Mouse (Mus musculus) spleen, adult 2 months (tissue): ENCODE measurements around the gene Crybb3. TPM values are rescaled to one million over a fixed set of nuclear protein-coding genes. Genes with fewer than 3 reads are reported as not detected.

Experiments used
- DNase-seq, 2 experiments: peaks; one replicate each; pipeline versions ENCODE4 v3.0.0 to v3.0.0-alpha.2; 2012 to 2021; ENCODE audit warnings: low spot score in 2 of 2, low read depth in 1 of 2
- H3K27ac ChIP-seq: fragments of 200-500 bp; 2 replicates; pipeline ENCODE4 v1.5.1; 2012; ENCODE audit warnings: low read length, inconsistent platforms; ENCODE audit not compliant: insufficient read depth
- H3K27me3 ChIP-seq: fragments of 200-500 bp; 2 replicates; pipeline ENCODE4 v1.6.1; 2012; ENCODE audit warnings: mild to moderate bottlenecking, moderate library complexity, low read length, inconsistent platforms; ENCODE audit not compliant: control insufficient read depth, insufficient read depth
- H3K36me3 ChIP-seq: fragments of 200-500 bp; 2 replicates; pipeline ENCODE4 v1.6.1; 2012; ENCODE audit warnings: mild to moderate bottlenecking, low read length, inconsistent platforms; ENCODE audit not compliant: control insufficient read depth, insufficient read depth
- H3K4me1 ChIP-seq: fragments of 200-500 bp; 2 replicates; pipeline ENCODE4 v1.6.1; 2011; ENCODE audit warnings: inconsistent platforms; ENCODE audit not compliant: control insufficient read depth, insufficient read depth, insufficient read length
- H3K4me3 ChIP-seq: fragments of 200-500 bp; 2 replicates; pipeline ENCODE4 v1.5.1; 2011; ENCODE audit warnings: mild to moderate bottlenecking, inconsistent platforms; ENCODE audit not compliant: insufficient read depth, insufficient read length; ENCODE audit errors: extremely low read depth
- CTCF ChIP-seq: fragments of 200-500 bp; IDR thresholded peaks from 2 replicates; pipeline ENCODE4 v1.5.1; 2011; ENCODE audit warnings: mild to moderate bottlenecking, inconsistent platforms; ENCODE audit not compliant: insufficient read depth, insufficient read length, insufficient replicate concordance; ENCODE audit errors: extremely low read depth
- POLR2A ChIP-seq: fragments of 200-500 bp; IDR thresholded peaks from 2 replicates; pipeline ENCODE4 v1.6.1; 2011; ENCODE audit warnings: low read depth, low read length, inconsistent platforms
- WGBS: fragments of 180-500 bp; shearing (Covaris S2); methylation state at CpG from one replicate; pipeline ENCODE4 v1.1.7; 2018; 5-methylcytosine and 5-hydroxymethylcytosine counted together
- polyA plus RNA-seq: library from polyadenylated mRNA; depleted of rRNA; stranded (reverse); fragments of >200 nt; gene quantifications from 2 replicates; pipeline ENCODE4 v1.2.3, GENCODE M21; 2012

Gene Crybb3
- polyA plus RNA-seq, 1 experiment = 1.7 TPM

- Histone ChIP-seq H3K27ac (no peak overlapping the region), H3K27me3 (no peaks in the 10 kb centered on the region), H3K36me3 (no peaks in the 10 kb centered on the region), H3K4me3 (no peak overlapping the region), H3K4me1 (no peaks in the 10 kb centered on the region)
- TF ChIP-seq CTCF = no peak
- no peak for TF ChIP-seq POLR2A
- DNase-seq = no peak
- 90% methylated on average over 12 of the region's 12 CpGs for WGBS
Measured at GRCm38 (mm10) chr5:113086439-113086838, 5.1 kb upstream of the Crybb3 start.

GRCm38 (mm10) chr5:113085931-113086330, 4.5 kb upstream of the Crybb3 start:
- TF ChIP-seq POLR2A = no peak
- TF ChIP-seq CTCF = no peak
- Histone ChIP-seq H3K27me3 (no peaks in the 10 kb centered on the region), H3K4me3 (no peak overlapping the region), H3K4me1 (no peaks in the 10 kb centered on the region), H3K36me3 (no peaks in the 10 kb centered on the region), H3K27ac (no peak overlapping the region)
- DNase-seq = no peak
- WGBS = 74% methylated on average over 2 of the region's 2 CpGs

GRCm38 (mm10) chr5:113084309-113084708, 2.9 kb upstream of the Crybb3 start:
- H3K27me3 ChIP-seq = no peaks in the 10 kb centered on the region
- no peaks in the 10 kb centered on the region for H3K4me1 ChIP-seq
- no peak overlapping the region for H3K27ac ChIP-seq
- DNase-seq = no peak
- H3K4me3 ChIP-seq = no peak overlapping the region
- 88% methylated on average over 2 of the region's 2 CpGs for WGBS
- TF ChIP-seq CTCF (no peak), POLR2A (no peak)
- no peaks in the 10 kb centered on the region for H3K36me3 ChIP-seq

GRCm38 (mm10) chr5:113082356-113083168, 1.2 kb upstream of the Crybb3 start:
- Histone ChIP-seq H3K36me3 (no peaks in the 10 kb centered on the region), H3K4me3 (no peak overlapping the region), H3K4me1 (no peaks in the 10 kb centered on the region), H3K27ac (no peak overlapping the region), H3K27me3 (no peaks in the 10 kb centered on the region)
- TF ChIP-seq CTCF (no peak), POLR2A (no peak)
- WGBS = 66% methylated on average over 19 of the region's 19 CpGs
- no peak for DNase-seq

GRCm38 (mm10) chr5:113081020-113081419, 364 bp downstream of the Crybb3 start:
- WGBS = 92% methylated on average over 9 of the region's 9 CpGs
- Histone ChIP-seq H3K36me3 (no peaks in the 10 kb centered on the region), H3K27ac (no peak overlapping the region), H3K4me3 (no peak overlapping the region), H3K4me1 (no peaks in the 10 kb centered on the region), H3K27me3 (no peaks in the 10 kb centered on the region)
- no peak for TF ChIP-seq POLR2A
- TF ChIP-seq CTCF = no peak
- DNase-seq = no peak

- 34% methylated on average over 21 of the region's 21 CpGs for WGBS
- TF ChIP-seq CTCF (peak; percentile 23; the same call in 1 of the 2 replicates), POLR2A (no peak)
- Histone ChIP-seq H3K4me3 (no peak overlapping the region), H3K36me3 (no peaks in the 10 kb centered on the region), H3K4me1 (no peaks in the 10 kb centered on the region), H3K27me3 (no peaks in the 10 kb centered on the region), H3K27ac (no peak overlapping the region)
- no peak for DNase-seq
Measured at GRCm38 (mm10) chr5:113079783-113080182, 1.6 kb downstream of the Crybb3 start.

- no peaks in the 10 kb centered on the region for H3K36me3 ChIP-seq
- H3K4me3 ChIP-seq = no peak overlapping the region
- H3K27me3 ChIP-seq = no peaks in the 10 kb centered on the region
- H3K27ac ChIP-seq = no peak overlapping the region
- DNase-seq = no peak
- TF ChIP-seq CTCF (peak; percentile 28; the same call in 1 of the 2 replicates), POLR2A (no peak)
- 64% methylated on average over 5 of the region's 5 CpGs for WGBS
- H3K4me1 ChIP-seq = no peaks in the 10 kb centered on the region
Measured at GRCm38 (mm10) chr5:113078686-113079085, 2.7 kb downstream of the Crybb3 start.
